Mouse (Mus musculus): ENCODE measurements around the gene Rps10.

The Rps10 gene

GRCm38 (mm10) chr17:27636132-27637020 is at the start of gene Rps10:
Rps10 (minus strand) TSS chr17:27636669.
- DNase-seq (ENCODE audit: extremely low read depth, low read depth): no peak

- no peak for DNase-seq (ENCODE audit: extremely low read depth, low read depth)
Measured at GRCm38 (mm10) chr17:27685550-27685913, 49.1 kb upstream of the Rps10 start.

GRCm38 (mm10) chr17:27684886-27685549 is 48.5 kb upstream of the Rps10 start:
- no peak for DNase-seq (ENCODE audit: extremely low read depth, low read depth)

- no peak for DNase-seq (ENCODE audit: extremely low read depth, low read depth)
Measured at GRCm38 (mm10) chr17:27678924-27679813, 42.7 kb upstream of the Rps10 start.

GRCm38 (mm10) chr17:27677756-27678155 is 41.3 kb upstream of the Rps10 start:
- no peak for DNase-seq (ENCODE audit: extremely low read depth, low read depth)

GRCm38 (mm10) chr17:27676270-27676669 is 39.8 kb upstream of the Rps10 start:
- DNase-seq (ENCODE audit: extremely low read depth, low read depth): no peak

- DNase-seq (ENCODE audit: extremely low read depth, low read depth): no peak
Measured at GRCm38 (mm10) chr17:27675453-27675852, 39.0 kb upstream of the Rps10 start.

GRCm38 (mm10) chr17:27673945-27674344 is 37.5 kb upstream of the Rps10 start:
- no peak for DNase-seq (ENCODE audit: extremely low read depth, low read depth)

GRCm38 (mm10) chr17:27671720-27672119 is 35.3 kb upstream of the Rps10 start:
- no peak for DNase-seq (ENCODE audit: extremely low read depth, low read depth)

- DNase-seq (ENCODE audit: extremely low read depth, low read depth): no peak
Measured at GRCm38 (mm10) chr17:27658767-27659166, 22.3 kb upstream of the Rps10 start.

- no peak for DNase-seq (ENCODE audit: extremely low read depth, low read depth)
Measured at GRCm38 (mm10) chr17:27657123-27657522, 20.7 kb upstream of the Rps10 start.

- no peak for DNase-seq (ENCODE audit: extremely low read depth, low read depth)
Measured at GRCm38 (mm10) chr17:27656414-27656813, 19.9 kb upstream of the Rps10 start.

- no peak for DNase-seq (ENCODE audit: extremely low read depth, low read depth)
Measured at GRCm38 (mm10) chr17:27656011-27656399, 19.5 kb upstream of the Rps10 start.

- no peak for DNase-seq (ENCODE audit: extremely low read depth, low read depth)
Measured at GRCm38 (mm10) chr17:27655089-27656010, 18.9 kb upstream of the Rps10 start, which contains the start of gene Pacsin1. Pacsin1 (plus strand) TSS chr17:27655509.

- DNase-seq (ENCODE audit: extremely low read depth, low read depth): no peak
Measured at GRCm38 (mm10) chr17:27653253-27653959, 16.9 kb upstream of the Rps10 start.

- no peak for DNase-seq (ENCODE audit: extremely low read depth, low read depth)
Measured at GRCm38 (mm10) chr17:27652046-27652790, 15.7 kb upstream of the Rps10 start.

GRCm38 (mm10) chr17:27650586-27650985 is 14.1 kb upstream of the Rps10 start:
- DNase-seq (ENCODE audit: extremely low read depth, low read depth): no peak

GRCm38 (mm10) chr17:27650160-27650559 is 13.7 kb upstream of the Rps10 start:
- peak; percentile 56 for DNase-seq (ENCODE audit: extremely low read depth, low read depth)

- no peak for DNase-seq (ENCODE audit: extremely low read depth, low read depth)
Measured at GRCm38 (mm10) chr17:27645807-27646206, 9.3 kb upstream of the Rps10 start.

Measured in MEL-GATA-1-ER (cell line).